In the genomic region with DNA sequence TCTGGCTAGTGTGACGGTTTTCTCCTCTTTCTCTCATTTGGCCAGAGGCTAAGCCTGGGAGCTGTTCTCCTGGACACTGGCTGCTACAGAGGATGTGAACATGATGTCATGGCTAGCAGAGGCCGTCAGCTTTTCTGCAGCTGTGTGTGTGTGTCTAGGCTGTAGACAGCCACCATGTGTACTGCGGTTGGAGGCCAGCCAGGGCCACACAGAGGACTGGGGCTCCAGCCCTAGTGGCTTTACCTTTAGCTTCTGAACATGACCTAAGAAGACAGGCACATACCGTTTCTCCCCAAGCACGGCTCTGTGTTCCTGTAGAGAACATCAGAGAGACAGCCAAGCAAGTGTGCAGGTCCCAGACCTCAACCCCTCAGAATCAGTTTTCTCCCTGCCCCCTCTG, we compare ENCODE assay signal across 9 mouse cellular contexts.
DNase-seq lines count a peak whose midpoint lies in the region; ATAC-seq lines count a peak whose summit lies in the region.
"Had no signal": no experiment of that assay in that cellular context is flagged by ENCODE, and none has a peak within 500 bp of the region (broad histone marks: within the 10 kb centered on the region; RNA-seq: fewer than 3 reads in every experiment).

No protein-coding gene starts in this region.

- no peak overlapping the region for H3K4me3 ChIP-seq in hindbrain, embryonic 16.5 days (ENCODE audit: low read length)
- no peak overlapping the region for H3K4me3 ChIP-seq in hindbrain, embryonic 13.5 days
- H3K4me3 ChIP-seq: midbrain, embryonic 12.5 days had no signal

- H3K9me3 ChIP-seq in hindbrain, embryonic 16.5 days (ENCODE audit: control insufficient read depth, low read length) = no peaks in the 10 kb centered on the region
- H3K9me3 ChIP-seq in hindbrain, embryonic 13.5 days = no peaks in the 10 kb centered on the region
- H3K9me3 ChIP-seq: midbrain, embryonic 12.5 days had no signal

- H3K27ac ChIP-seq in hindbrain, embryonic 16.5 days (ENCODE audit: low read depth, low read length) = no peak overlapping the region
- no peak overlapping the region for H3K27ac ChIP-seq in hindbrain, embryonic 13.5 days
- H3K27ac ChIP-seq: midbrain, embryonic 12.5 days had no signal

- DNase-seq in brain, adult 2 months (ENCODE audit: low read depth, low spot score) = peak; percentile 58
- peak; percentile 35 for DNase-seq in heart, adult 8-10 months (ENCODE audit: low spot score)
- DNase-seq in lung, postnatal 14 days = peak; percentile 22
- DNase-seq in layer of hippocampus, postnatal 36 days = no peak

- H3K27me3 ChIP-seq in hindbrain, embryonic 16.5 days (replicated peaks; ENCODE audit: control insufficient read depth, insufficient read depth, low read length) = no peaks in the 10 kb centered on the region
- no peaks in the 10 kb centered on the region for H3K27me3 ChIP-seq in hindbrain, embryonic 13.5 days
- H3K27me3 ChIP-seq: midbrain, embryonic 12.5 days had no signal

- no peak overlapping the region for H3K4me2 ChIP-seq in hindbrain, embryonic 16.5 days (ENCODE audit: low read length)
- no peak overlapping the region for H3K4me2 ChIP-seq in hindbrain, embryonic 13.5 days
- H3K4me2 ChIP-seq: midbrain, embryonic 12.5 days had no signal

- H3K4me1 ChIP-seq in hindbrain, embryonic 16.5 days (ENCODE audit: control insufficient read depth, insufficient read depth, low read depth, low read length) = no peaks in the 10 kb centered on the region; the same call in 1 of the 2 replicates
- H3K4me1 ChIP-seq in hindbrain, embryonic 13.5 days (replicated peaks) = no peaks in the 10 kb centered on the region

- no peak for ATAC-seq in hindbrain, embryonic 16.5 days
- ATAC-seq in hindbrain, embryonic 13.5 days (ENCODE audit: low FRiP score) = no peak
- ATAC-seq in CD4-positive, CD25-positive, alpha-beta regulatory T cell, adult 4 months = no peak
- no peak for ATAC-seq in cerebellum, adult (ENCODE audit: insufficient number of reproducible peaks, low FRiP score, low TSS enrichment)

- H3K9ac ChIP-seq in hindbrain, embryonic 16.5 days (ENCODE audit: low read depth, low read length) = peak overlapping the region; percentile 13; the same call in 1 of the 2 replicates
- H3K9ac ChIP-seq in hindbrain, embryonic 13.5 days = no peak overlapping the region
- H3K9ac ChIP-seq: midbrain, embryonic 12.5 days had no signal

- 52% methylated on average over 5 of the region's 5 CpGs for WGBS in hindbrain, embryonic 16.5 days
- WGBS in hindbrain, embryonic 13.5 days = 62% methylated on average over 5 of the region's 5 CpGs

- no peaks in the 10 kb centered on the region for H3K36me3 ChIP-seq in hindbrain, embryonic 16.5 days (ENCODE audit: control insufficient read depth, insufficient read depth, low read length)
- H3K36me3 ChIP-seq in hindbrain, embryonic 13.5 days = no peaks in the 10 kb centered on the region
- H3K36me3 ChIP-seq: midbrain, embryonic 12.5 days had no signal

Comparison
In these comparisons a context has a peak if more than half of its experiments do, and no peak if none do; other contexts are left out.
1. DNase-seq: peak in brain, adult 2 months (single experiment), heart, adult 8-10 months (single experiment) and lung, postnatal 14 days (single experiment); none in layer of hippocampus, postnatal 36 days (0 of 2).